Mouse (Mus musculus): Measurements from ENCODE around the gene Slc29a4.

- TF ChIP-seq EP300 (IDR thresholded peaks at IDR 0.05; ENCODE audit: low read depth) (no peak), CTCF (IDR thresholded peaks at IDR 0.05; ENCODE audit: low read depth) (peak; percentile 59)
These were observed 19.2 kb upstream of the Slc29a4 start for GRCm38 (mm10) chr5:142673082-142673481.

All from heart, postnatal 0 days (tissue).